Mouse (Mus musculus) embryonic fibroblast, embryonic 13.5 days (primary cell): ENCODE measurements around the gene Asb8.
A peak's percentile ranks its signal among the peaks of the same experiment; 100 is the strongest.

Source experiments
- CTCF ChIP-seq: IDR thresholded peaks from 2 replicates; pipeline ENCODE4 v1.5.1; 2011; ENCODE audit warnings: mild to moderate bottlenecking, control low read depth, low read length, moderate library complexity, borderline replicate concordance; ENCODE audit not compliant: insufficient read depth
- POLR2A ChIP-seq: IDR thresholded peaks from 2 replicates; pipeline ENCODE4 v1.6.1; 2011; ENCODE audit warnings: low read depth, mild to moderate bottlenecking, control low read depth, low read length, moderate library complexity

DNA sequence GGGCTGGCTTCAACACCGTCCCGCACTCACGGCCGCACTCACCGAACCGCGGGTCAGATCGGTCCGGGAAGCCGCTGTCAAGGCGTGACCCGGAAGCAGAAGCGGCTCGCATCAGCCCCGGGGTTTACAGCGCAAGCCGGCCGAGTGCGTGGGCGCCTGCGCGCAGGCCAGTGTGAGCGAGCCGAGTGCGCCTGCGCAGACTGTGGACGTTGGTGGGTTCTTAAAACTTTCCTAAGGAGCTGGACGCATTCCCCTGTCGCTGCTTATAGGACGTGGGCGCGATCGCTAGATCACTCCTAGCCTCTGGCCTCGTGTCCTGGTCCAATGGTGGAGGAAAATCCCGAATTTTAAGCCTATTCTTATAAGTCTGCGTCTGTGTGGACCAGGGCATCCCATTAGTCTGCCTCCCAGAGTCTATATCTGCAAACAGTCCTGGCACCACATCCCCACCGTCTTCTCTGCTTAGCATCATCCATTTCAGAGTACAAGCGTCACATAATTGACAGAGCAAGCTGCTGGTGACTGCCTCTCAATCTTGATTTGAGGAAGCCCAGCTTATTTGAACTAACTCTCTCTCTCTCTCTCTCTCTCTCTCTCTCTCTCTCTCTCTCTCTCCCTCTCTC lies 19.8 kb downstream of the Asb8 start:
- TF ChIP-seq POLR2A (peak; percentile 80), CTCF (no peak)
